Mouse (Mus musculus): ENCODE measurements around the gene Pax5. TPM values are rescaled to one million over a fixed set of nuclear protein-coding genes. Genes with fewer than 3 reads are reported as not detected.
A peak's percentile ranks its signal among the peaks of the same experiment; 100 is the strongest.

Gene Pax5
- polyA plus RNA-seq, 1 experiment from 2014 or later = 1.2 TPM

DNA sequence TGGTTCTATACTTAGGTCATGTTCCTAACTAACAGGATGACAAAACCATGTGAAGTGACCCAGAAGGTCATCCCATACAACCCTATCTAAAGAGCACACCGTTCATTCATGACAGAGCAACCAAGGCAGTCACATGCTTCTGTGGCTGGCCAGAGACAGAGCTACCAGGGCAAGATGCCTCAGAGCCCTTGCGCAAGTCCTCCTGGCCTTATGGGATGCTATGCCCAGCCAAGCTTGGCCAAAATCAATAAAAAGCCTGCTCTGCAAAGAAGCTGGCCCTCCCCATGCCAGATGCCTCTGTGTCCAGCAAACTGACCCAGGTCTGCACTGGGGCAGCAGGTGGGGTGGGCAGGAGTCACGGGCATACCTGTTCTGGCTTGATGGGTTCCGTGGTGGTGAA is 65.1 kb downstream of the Pax5 start:
- 79% methylated on average over 4 of the region's 4 CpGs for WGBS
- H3K9ac ChIP-seq (replicated peaks) = no peak overlapping the region
- no peak overlapping the region for H3K27ac ChIP-seq (replicated peaks)
- peaks cover 13% of the 10 kb centered on the region for H3K27me3 ChIP-seq (replicated peaks)
- H3K9me3 ChIP-seq (replicated peaks) = no peaks in the 10 kb centered on the region
- no peak overlapping the region for H3K4me2 ChIP-seq
- H3K4me3 ChIP-seq (replicated peaks) = no peak overlapping the region
- H3K4me1 ChIP-seq = peaks cover 19% of the 10 kb centered on the region
- no peaks in the 10 kb centered on the region for H3K36me3 ChIP-seq
- no peak for ATAC-seq (ENCODE audit: low FRiP score)

GRCm38 (mm10) chr4:44641831-44642587 is 68.3 kb downstream of the Pax5 start:
- peaks cover 19% of the 10 kb centered on the region for H3K4me1 ChIP-seq
- no peak overlapping the region for H3K4me2 ChIP-seq
- 19% methylated on average over 12 of the region's 12 CpGs for WGBS
- no peaks in the 10 kb centered on the region for H3K9me3 ChIP-seq (replicated peaks)
- peak; percentile 67; the same call in 1 of the 2 replicates for ATAC-seq (ENCODE audit: low FRiP score)
- peaks cover 13% of the 10 kb centered on the region for H3K27me3 ChIP-seq (replicated peaks)
- H3K9ac ChIP-seq (replicated peaks) = no peak overlapping the region
- no peaks in the 10 kb centered on the region for H3K36me3 ChIP-seq
- H3K4me3 ChIP-seq (replicated peaks) = no peak overlapping the region
- H3K27ac ChIP-seq (replicated peaks) = no peak overlapping the region

DNA sequence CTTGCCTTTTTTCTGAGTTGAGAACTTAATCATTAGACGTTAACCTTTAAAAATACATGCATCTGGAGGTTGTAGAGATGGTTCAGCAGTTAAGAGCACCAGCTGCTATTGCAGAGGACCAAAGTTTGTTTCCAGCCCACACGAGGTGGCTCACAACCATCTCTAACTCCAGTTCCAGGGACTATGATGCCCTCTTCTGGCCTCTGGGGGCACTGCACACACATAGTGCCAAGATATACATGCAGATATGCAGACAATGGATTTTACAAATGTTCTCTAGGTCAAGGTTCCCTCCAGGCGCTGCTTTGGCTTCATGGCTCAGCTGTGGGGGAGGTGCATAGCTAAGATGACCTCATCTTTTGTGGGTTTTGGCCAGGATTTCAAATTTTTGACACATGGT is 74.7 kb downstream of the Pax5 start:
- no peaks in the 10 kb centered on the region for H3K36me3 ChIP-seq
- H3K4me1 ChIP-seq = 0 out of 2 replicates have a peak, but pooled peaks cover 5% of the 10 kb centered on the region
- H3K27me3 ChIP-seq (replicated peaks) = peaks cover 5% of the 10 kb centered on the region
- whole genome bisulfite sequencing = 87% methylated on average over 3 of the region's 3 CpGs
- H3K4me3 ChIP-seq (replicated peaks) = no peak overlapping the region
- no peak overlapping the region for H3K4me2 ChIP-seq
- no peak overlapping the region for H3K9ac ChIP-seq (replicated peaks)
- no peaks in the 10 kb centered on the region for H3K9me3 ChIP-seq (replicated peaks)
- H3K27ac ChIP-seq (replicated peaks) = no peak overlapping the region
- no peak for ATAC-seq (ENCODE audit: low FRiP score)

- no peak for ATAC-seq (ENCODE audit: low FRiP score)
- peaks cover 11% of the 10 kb centered on the region for H3K27me3 ChIP-seq (replicated peaks)
- no peaks in the 10 kb centered on the region for H3K9me3 ChIP-seq (replicated peaks)
- H3K27ac ChIP-seq (replicated peaks) = no peak overlapping the region
- 27% methylated on average over 12 of the region's 12 CpGs for WGBS
- 0 out of 2 replicates have a peak, but pooled peaks cover 5% of the 10 kb centered on the region for H3K4me1 ChIP-seq
- no peak overlapping the region for H3K4me3 ChIP-seq (replicated peaks)
- H3K36me3 ChIP-seq = no peaks in the 10 kb centered on the region
- H3K4me2 ChIP-seq = no peak overlapping the region
- no peak overlapping the region for H3K9ac ChIP-seq (replicated peaks)
Measured at GRCm38 (mm10) chr4:44633694-44634524, 76.4 kb downstream of the Pax5 start.

DNA sequence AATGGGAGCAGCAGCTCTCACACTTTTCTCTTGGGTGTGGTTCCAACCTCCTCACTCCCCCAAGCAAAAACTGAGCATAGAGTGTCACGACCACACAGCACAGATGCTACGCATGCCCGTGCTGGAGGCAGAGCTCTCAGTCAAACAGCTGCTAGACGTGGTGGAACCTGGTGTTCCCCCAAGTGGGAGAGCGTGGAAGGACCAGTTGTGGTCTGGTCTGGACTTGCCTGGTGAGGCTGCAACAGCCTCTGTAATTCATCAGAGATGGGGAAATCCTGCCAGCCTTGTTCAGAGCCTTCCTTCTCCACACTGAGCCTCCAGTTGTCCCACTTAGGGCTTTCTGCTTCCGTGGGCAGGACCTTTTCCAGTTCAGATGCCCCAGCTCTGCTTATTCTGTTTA is 80.2 kb downstream of the Pax5 start:
- 82% methylated on average over 6 of the region's 6 CpGs for WGBS
- Histone ChIP-seq H3K36me3 (no peaks in the 10 kb centered on the region), H3K27ac (replicated peaks) (no peak overlapping the region), H3K27me3 (replicated peaks) (peaks cover 11% of the 10 kb centered on the region), H3K4me3 (replicated peaks) (no peak overlapping the region), H3K9ac (replicated peaks) (no peak overlapping the region), H3K4me2 (no peak overlapping the region), H3K4me1 (0 out of 2 replicates have a peak, but pooled peaks cover 5% of the 10 kb centered on the region), H3K9me3 (replicated peaks) (no peaks in the 10 kb centered on the region)
- ATAC-seq (ENCODE audit: low FRiP score) = no peak

DNA sequence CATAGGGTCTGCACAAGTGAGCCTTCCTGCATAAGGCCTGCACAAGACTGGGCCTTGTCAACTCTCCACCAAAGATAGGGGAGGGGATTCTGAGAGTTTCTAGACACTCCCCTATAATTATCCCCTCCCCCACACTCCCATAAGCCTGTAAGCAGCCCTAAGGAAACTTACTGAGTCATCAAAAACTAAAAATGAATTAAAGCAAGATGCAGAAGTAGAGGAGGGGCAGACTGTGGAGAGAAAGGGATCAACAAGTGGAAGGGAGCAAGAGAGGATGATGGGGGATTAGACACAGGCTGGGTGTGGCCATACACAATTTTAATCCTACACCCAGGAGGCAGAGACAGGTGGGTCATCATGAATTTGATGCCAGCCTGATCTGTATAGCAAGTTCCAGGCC is 82.4 kb downstream of the Pax5 start:
- Histone ChIP-seq H3K4me2 (no peak overlapping the region), H3K27ac (replicated peaks) (no peak overlapping the region), H3K4me3 (replicated peaks) (no peak overlapping the region), H3K9ac (replicated peaks) (no peak overlapping the region), H3K9me3 (replicated peaks) (no peaks in the 10 kb centered on the region), H3K27me3 (replicated peaks) (peaks cover 5% of the 10 kb centered on the region; the same call in 1 of the 2 replicates), H3K4me1 (peaks cover 9% of the 10 kb centered on the region), H3K36me3 (no peaks in the 10 kb centered on the region)
- ATAC-seq (ENCODE audit: low FRiP score) = no peak

DNA sequence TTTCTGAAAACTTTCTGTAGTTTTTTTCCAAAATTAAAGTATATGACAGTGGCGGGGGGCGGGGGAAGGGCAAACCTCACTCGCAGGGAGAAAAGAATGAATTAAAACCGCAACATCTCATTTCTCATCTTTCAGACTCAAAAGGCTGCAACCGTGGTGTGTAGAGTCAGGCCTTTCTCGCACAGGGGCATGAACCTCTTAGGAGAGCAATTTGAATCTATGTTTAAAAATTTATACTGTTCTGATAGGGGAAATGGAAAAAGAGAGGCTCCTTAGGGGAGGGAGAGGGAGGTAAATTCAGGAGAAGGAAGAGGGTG is 85.2 kb downstream of the Pax5 start:
- H3K4me2 ChIP-seq = no peak overlapping the region
- H3K9me3 ChIP-seq (replicated peaks) = no peaks in the 10 kb centered on the region
- no peaks in the 10 kb centered on the region for H3K36me3 ChIP-seq
- ATAC-seq (ENCODE audit: low FRiP score) = no peak
- H3K27me3 ChIP-seq (replicated peaks) = peaks cover 5% of the 10 kb centered on the region; the same call in 1 of the 2 replicates
- 90% methylated on average over 6 of the region's 6 CpGs for WGBS
- no peak overlapping the region for H3K4me3 ChIP-seq (replicated peaks)
- no peak overlapping the region for H3K27ac ChIP-seq (replicated peaks)
- no peak overlapping the region for H3K9ac ChIP-seq (replicated peaks)
- peaks cover 23% of the 10 kb centered on the region for H3K4me1 ChIP-seq

- Histone ChIP-seq H3K4me1 (peaks cover 23% of the 10 kb centered on the region), H3K4me3 (replicated peaks) (no peak overlapping the region), H3K9ac (replicated peaks) (no peak overlapping the region), H3K36me3 (no peaks in the 10 kb centered on the region), H3K4me2 (no peak overlapping the region), H3K27me3 (replicated peaks) (no peaks in the 10 kb centered on the region), H3K9me3 (replicated peaks) (no peaks in the 10 kb centered on the region), H3K27ac (replicated peaks) (no peak overlapping the region)
- no peak for ATAC-seq (ENCODE audit: low FRiP score)
- 90% methylated on average over 12 of the region's 12 CpGs for WGBS
Measured at GRCm38 (mm10) chr4:44624232-44625107, 85.8 kb downstream of the Pax5 start.

GRCm38 (mm10) chr4:44623435-44623727 is 86.9 kb downstream of the Pax5 start:
- peak; percentile 13; the same call in 1 of the 2 replicates for ATAC-seq (ENCODE audit: low FRiP score)
- 35% methylated on average over 5 of the region's 5 CpGs for WGBS
- Histone ChIP-seq H3K36me3 (no peaks in the 10 kb centered on the region), H3K27ac (replicated peaks) (0 out of 2 replicates have a peak overlapping the region, but pooled peaks have one; percentile 15), H3K4me2 (no peak overlapping the region), H3K4me1 (peaks cover 23% of the 10 kb centered on the region), H3K9ac (replicated peaks) (no peak overlapping the region), H3K27me3 (replicated peaks) (no peaks in the 10 kb centered on the region), H3K4me3 (replicated peaks) (no peak overlapping the region), H3K9me3 (replicated peaks) (no peaks in the 10 kb centered on the region)

GRCm38 (mm10) chr4:44622682-44623434 is 87.4 kb downstream of the Pax5 start:
- no peaks in the 10 kb centered on the region for H3K36me3 ChIP-seq
- 33% methylated on average over 17 of the region's 17 CpGs for WGBS
- no peaks in the 10 kb centered on the region for H3K9me3 ChIP-seq (replicated peaks)
- peaks cover 23% of the 10 kb centered on the region for H3K4me1 ChIP-seq
- no peak overlapping the region; the same call in 1 of the 2 replicates for H3K4me2 ChIP-seq
- no peaks in the 10 kb centered on the region for H3K27me3 ChIP-seq (replicated peaks)
- peak; percentile 76 for ATAC-seq (ENCODE audit: low FRiP score)
- H3K9ac ChIP-seq (replicated peaks) = no peak overlapping the region
- peak overlapping the region; percentile 34; the same call in 1 of the 2 replicates for H3K27ac ChIP-seq (replicated peaks)
- no peak overlapping the region for H3K4me3 ChIP-seq (replicated peaks)

DNA sequence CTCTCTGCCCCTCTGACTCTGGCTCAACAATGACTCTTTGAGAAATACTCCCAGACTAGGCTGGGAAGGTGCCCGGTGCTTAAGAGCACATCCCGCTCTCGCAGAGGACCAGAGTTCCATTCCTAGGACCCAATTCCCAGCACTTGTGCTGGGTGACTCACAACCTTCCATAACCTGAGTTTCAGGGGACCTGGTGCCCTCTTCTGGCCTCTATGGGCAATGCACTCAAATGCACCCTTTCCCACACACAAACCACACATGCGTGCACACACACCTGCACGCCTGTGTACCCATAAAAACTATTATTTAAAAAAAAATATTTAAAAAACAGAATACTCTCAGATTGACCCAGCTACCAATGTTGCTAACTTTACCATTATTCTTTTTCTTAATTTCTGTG is 90.0 kb downstream of the Pax5 start:
- 99% methylated on average over 5 of the region's 5 CpGs for WGBS
- Histone ChIP-seq H3K9ac (replicated peaks) (no peak overlapping the region), H3K36me3 (no peaks in the 10 kb centered on the region), H3K27me3 (replicated peaks) (no peaks in the 10 kb centered on the region), H3K9me3 (replicated peaks) (no peaks in the 10 kb centered on the region), H3K4me1 (peaks cover 23% of the 10 kb centered on the region), H3K4me2 (no peak overlapping the region), H3K4me3 (replicated peaks) (no peak overlapping the region), H3K27ac (replicated peaks) (no peak overlapping the region)
- no peak for ATAC-seq (ENCODE audit: low FRiP score)

Data from neural tube, embryonic 15.5 days (tissue).